Mouse (Mus musculus) liver, adult 2 months (tissue): ENCODE measurements around the gene Reep3. TPM values are rescaled to one million over a fixed set of nuclear protein-coding genes. Genes with fewer than 3 reads are reported as not detected.

ENCODE experiments used
- DNase-seq: peaks from one replicate; pipeline ENCODE4 v3.0.0-alpha.2; 2011; ENCODE audit warnings: low read depth, low spot score; ENCODE audit errors: extremely low read depth
- H3K27ac ChIP-seq: fragments of 200-500 bp; replicated peaks from 2 replicates; pipeline ENCODE4 v1.5.1; 2012; ENCODE audit warnings: low read depth, mild to moderate bottlenecking, control low read depth, inconsistent platforms, low read length; ENCODE audit not compliant: insufficient read depth
- H3K27me3 ChIP-seq: fragments of 200-500 bp; 2 replicates; pipeline ENCODE4 v1.6.1; 2012; ENCODE audit warnings: mild to moderate bottlenecking, moderate library complexity, low read length, inconsistent platforms; ENCODE audit not compliant: control insufficient read depth, insufficient read depth
- H3K36me3 ChIP-seq: fragments of 200-500 bp; 2 replicates; pipeline ENCODE4 v1.6.1; 2012; ENCODE audit warnings: low read length, inconsistent platforms; ENCODE audit not compliant: control insufficient read depth, insufficient read depth
- H3K4me1 ChIP-seq: fragments of 200-500 bp; 2 replicates; pipeline ENCODE4 v1.6.1; 2011; ENCODE audit warnings: low read length; ENCODE audit not compliant: control insufficient read depth, insufficient read depth
- H3K4me3 ChIP-seq: fragments of 200-500 bp; 2 replicates; pipeline ENCODE4 v1.5.1; 2011; ENCODE audit warnings: low read depth, mild to moderate bottlenecking, control low read depth, low read length, moderate library complexity; ENCODE audit not compliant: insufficient read depth
- H3K79me2 ChIP-seq: fragments of 200-500 bp; 2 replicates; pipeline ENCODE4 v1.6.1; 2012; ENCODE audit warnings: inconsistent platforms, mild to moderate bottlenecking, low read length, moderate library complexity; ENCODE audit not compliant: control insufficient read depth, insufficient read depth
- H3K9ac ChIP-seq: fragments of 200-500 bp; 2 replicates; pipeline ENCODE4 v1.6.1; 2012; ENCODE audit warnings: low read depth, mild to moderate bottlenecking, control low read depth, inconsistent platforms, low read length
- CTCF ChIP-seq: fragments of 200-500 bp; IDR thresholded peaks from 2 replicates; pipeline ENCODE4 v1.5.1; 2011; ENCODE audit warnings: low read depth, low read length, control low read depth
- POLR2A ChIP-seq: fragments of 200-500 bp; IDR thresholded peaks from 2 replicates; pipeline ENCODE4 v1.6.1; 2011; ENCODE audit warnings: low read length, control low read depth; ENCODE audit not compliant: insufficient read depth; ENCODE audit errors: extremely low read depth
- WGBS: fragments of 180-500 bp; shearing (Covaris S2); methylation state at CpG from one replicate; pipeline ENCODE4 v1.1.7; 2018; 5-methylcytosine and 5-hydroxymethylcytosine counted together
- polyA plus RNA-seq: library from polyadenylated mRNA; depleted of rRNA; stranded (reverse); fragments of >200 nt; gene quantifications from 2 replicates; pipeline ENCODE4 v1.2.3, GENCODE M21; 2012
- total RNA-seq: library from RNA; depleted of rRNA; stranded (reverse); fragments of >200 nt; gene quantifications from 2 replicates; pipeline ENCODE4 v1.2.3, GENCODE M21; 2014

The Reep3 gene
- total and polyA plus RNA-seq, 2 experiments: 21.6 to 36.1 TPM

GRCm38 (mm10) chr10:67083446-67084166, 13.1 kb downstream of the Reep3 start:
- H3K79me2 ChIP-seq: peaks cover 32% of the 10 kb centered on the region; the same call in 1 of the 2 replicates
- H3K27ac ChIP-seq: peak overlapping the region; percentile 69
- no peak overlapping the region for H3K4me3 ChIP-seq
- no peaks in the 10 kb centered on the region for H3K27me3 ChIP-seq
- TF ChIP-seq CTCF: no peak
- no peak for TF ChIP-seq POLR2A
- peaks cover 17% of the 10 kb centered on the region for H3K4me1 ChIP-seq
- 30% methylated on average over 10 of the region's 10 CpGs for WGBS
- H3K36me3 ChIP-seq: no peaks in the 10 kb centered on the region
- DNase-seq: peak; percentile 92
- no peak overlapping the region for H3K9ac ChIP-seq

- no peak overlapping the region for H3K27ac ChIP-seq
- H3K9ac ChIP-seq: no peak overlapping the region
- H3K27me3 ChIP-seq: no peaks in the 10 kb centered on the region
- no peaks in the 10 kb centered on the region for H3K36me3 ChIP-seq
- 96% methylated on average over 4 of the region's 4 CpGs for WGBS
- DNase-seq: no peak
- peaks cover 32% of the 10 kb centered on the region; the same call in 1 of the 2 replicates for H3K79me2 ChIP-seq
- TF ChIP-seq CTCF (no peak), POLR2A (no peak)
- no peak overlapping the region for H3K4me3 ChIP-seq
- H3K4me1 ChIP-seq: peaks cover 12% of the 10 kb centered on the region
These were observed 14.2 kb downstream of the Reep3 start for GRCm38 (mm10) chr10:67082531-67082930.

DNA sequence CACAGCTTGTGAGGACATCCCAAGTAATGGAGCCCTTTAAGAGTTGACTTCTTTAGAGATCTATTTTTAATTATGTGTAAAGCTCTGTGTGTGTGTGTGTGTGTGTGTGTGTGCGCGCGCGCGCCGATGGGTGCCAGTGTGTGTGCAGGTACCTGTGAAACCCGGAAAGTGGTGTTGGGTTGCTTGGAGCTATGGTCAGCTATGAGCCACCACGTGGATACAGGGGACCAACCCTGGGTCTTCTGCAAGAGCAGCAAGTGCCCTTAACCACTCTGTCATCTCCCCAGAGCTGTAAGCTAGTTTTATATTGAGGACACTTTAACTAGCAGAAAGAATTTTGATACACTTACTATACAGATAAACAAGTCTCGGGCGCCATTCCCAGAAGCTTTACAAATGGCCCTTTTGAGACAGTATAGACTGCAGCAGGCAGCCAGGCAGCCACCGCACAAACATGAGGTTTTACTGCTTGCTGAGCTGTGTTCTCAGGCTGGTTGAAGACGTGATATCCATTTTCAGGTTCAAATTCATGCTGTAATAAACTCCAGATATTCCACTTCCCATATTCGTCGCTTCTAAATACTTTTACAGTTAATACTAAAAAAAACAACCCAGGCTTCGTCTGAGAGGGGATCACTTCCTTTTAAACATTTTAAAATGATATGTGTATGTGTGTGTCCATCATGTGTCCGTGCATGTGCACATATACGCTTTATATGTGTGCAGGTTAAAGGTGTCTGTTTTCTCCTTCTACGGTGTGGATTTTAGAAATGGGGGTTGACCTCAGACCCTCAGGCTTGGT, 15.3 kb downstream of the Reep3 start:
- Histone ChIP-seq H3K79me2 (peaks cover 30% of the 10 kb centered on the region; the same call in 1 of the 2 replicates), H3K4me3 (no peak overlapping the region), H3K27ac (no peak overlapping the region), H3K27me3 (no peaks in the 10 kb centered on the region), H3K9ac (no peak overlapping the region), H3K4me1 (peaks cover 5% of the 10 kb centered on the region; the same call in 1 of the 2 replicates), H3K36me3 (no peaks in the 10 kb centered on the region)
- 90% methylated on average over 18 of the region's 18 CpGs for WGBS
- DNase-seq: no peak
- TF ChIP-seq POLR2A: no peak
- TF ChIP-seq CTCF: no peak

DNA sequence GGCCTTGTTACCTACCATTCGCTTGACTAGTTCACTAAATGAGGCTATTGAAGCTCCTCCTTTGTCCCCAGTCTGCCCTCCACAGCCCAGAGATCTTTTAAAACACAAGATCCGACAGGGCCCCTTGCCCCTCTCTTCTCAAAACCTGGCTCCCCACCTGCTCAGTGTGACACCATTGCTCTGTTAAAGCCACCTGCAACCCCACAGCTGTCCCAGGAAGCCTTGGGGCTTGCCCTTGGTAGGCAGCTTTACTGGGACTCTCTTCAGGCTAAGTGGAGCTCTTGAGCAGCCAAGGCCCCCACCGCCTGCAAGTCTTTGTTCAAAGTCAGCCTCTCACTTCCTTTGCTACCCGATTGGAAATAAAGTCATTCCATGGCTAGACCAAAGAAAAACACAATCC, 17.7 kb downstream of the Reep3 start:
- Histone ChIP-seq H3K4me3 (no peak overlapping the region), H3K36me3 (no peaks in the 10 kb centered on the region), H3K27ac (no peak overlapping the region), H3K79me2 (peaks cover 24% of the 10 kb centered on the region; the same call in 1 of the 2 replicates), H3K27me3 (no peaks in the 10 kb centered on the region), H3K9ac (no peak overlapping the region), H3K4me1 (peaks cover 4% of the 10 kb centered on the region; the same call in 1 of the 2 replicates)
- DNase-seq: no peak
- TF ChIP-seq CTCF (no peak), POLR2A (no peak)
- WGBS: 86% methylated on average over 4 of the region's 4 CpGs

GRCm38 (mm10) chr10:67075931-67076878, 20.5 kb downstream of the Reep3 start:
- no peak overlapping the region for H3K27ac ChIP-seq
- WGBS: 86% methylated on average over 21 of the region's 21 CpGs
- no peaks in the 10 kb centered on the region for H3K27me3 ChIP-seq
- H3K79me2 ChIP-seq: peaks cover 28% of the 10 kb centered on the region; the same call in 1 of the 2 replicates
- no peak overlapping the region for H3K9ac ChIP-seq
- no peaks in the 10 kb centered on the region for H3K36me3 ChIP-seq
- H3K4me1 ChIP-seq: 0 out of 2 replicates have a peak, but pooled peaks cover 2% of the 10 kb centered on the region
- DNase-seq: no peak
- TF ChIP-seq CTCF (no peak), POLR2A (no peak)
- no peak overlapping the region for H3K4me3 ChIP-seq
